Mouse (Mus musculus) layer of hippocampus, postnatal 36 days (tissue): ENCODE results near the gene Numb. TPM values are rescaled to one million over a fixed set of nuclear protein-coding genes. Genes with fewer than 3 reads are reported as not detected.

Experiments used
- DNase-seq, 2 experiments: peaks; one replicate each; pipeline ENCODE4 v3.0.0; 2022
- total RNA-seq, 2 experiments: library from RNA; stranded (reverse); gene quantifications; 2 replicates each; pipeline ENCODE4 v1.2.3; 2021

The Numb gene
- total RNA-seq, 2 experiments from 2014 or later: 34.5 to 42.3 TPM

DNA sequence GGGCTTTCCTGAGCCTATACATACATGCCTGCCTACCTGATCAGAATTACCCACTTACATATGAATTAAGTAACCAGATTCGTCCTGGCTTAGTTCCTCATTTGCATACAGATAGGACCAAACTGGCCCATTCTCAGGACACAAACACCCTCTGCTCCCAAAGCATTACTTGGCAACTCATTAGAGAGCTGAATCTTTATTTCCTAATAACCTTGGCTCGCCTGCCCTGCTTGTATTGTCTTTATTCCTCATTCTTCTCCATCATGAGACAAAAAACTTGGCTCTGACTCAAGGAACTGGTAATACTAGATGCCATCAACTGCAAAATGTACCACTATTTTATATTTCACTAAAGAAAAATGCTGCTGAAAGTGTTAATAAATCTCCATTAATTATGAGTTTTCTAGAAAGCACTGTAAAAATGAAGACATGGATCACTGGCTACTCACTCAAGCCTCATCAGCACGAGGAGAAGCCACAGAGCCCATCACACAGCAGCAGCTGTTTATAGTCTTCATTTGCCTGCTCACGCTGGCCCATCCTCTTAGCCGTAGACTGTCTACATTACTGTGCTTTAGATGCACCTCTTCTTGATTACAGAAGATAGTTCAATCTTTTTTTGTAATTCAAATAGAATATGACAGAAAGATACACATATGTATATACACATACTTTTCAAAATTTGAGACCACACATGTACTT lies 69.1 kb downstream of the Numb start:
- DNase-seq: no peak

DNA sequence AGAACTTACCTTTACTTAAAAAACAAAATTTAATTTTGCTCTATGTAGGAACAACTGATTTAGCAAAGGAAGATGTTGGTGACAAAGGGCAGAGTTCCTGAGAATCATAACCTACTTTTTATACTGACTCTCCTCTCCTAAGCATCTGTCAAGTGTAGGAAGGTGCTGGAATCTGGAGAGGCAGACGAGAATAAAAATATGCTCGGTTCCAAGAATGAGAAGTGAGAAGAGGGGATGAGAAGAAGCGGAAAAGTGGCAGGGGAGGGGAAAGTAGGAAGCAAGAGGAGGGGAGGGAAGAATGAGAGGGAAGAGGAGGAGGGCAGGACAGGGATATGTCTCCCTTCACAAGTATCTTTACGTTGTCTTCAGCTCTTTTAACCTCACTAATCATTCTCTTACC lies 71.4 kb downstream of the Numb start:
- no peak for DNase-seq

DNA sequence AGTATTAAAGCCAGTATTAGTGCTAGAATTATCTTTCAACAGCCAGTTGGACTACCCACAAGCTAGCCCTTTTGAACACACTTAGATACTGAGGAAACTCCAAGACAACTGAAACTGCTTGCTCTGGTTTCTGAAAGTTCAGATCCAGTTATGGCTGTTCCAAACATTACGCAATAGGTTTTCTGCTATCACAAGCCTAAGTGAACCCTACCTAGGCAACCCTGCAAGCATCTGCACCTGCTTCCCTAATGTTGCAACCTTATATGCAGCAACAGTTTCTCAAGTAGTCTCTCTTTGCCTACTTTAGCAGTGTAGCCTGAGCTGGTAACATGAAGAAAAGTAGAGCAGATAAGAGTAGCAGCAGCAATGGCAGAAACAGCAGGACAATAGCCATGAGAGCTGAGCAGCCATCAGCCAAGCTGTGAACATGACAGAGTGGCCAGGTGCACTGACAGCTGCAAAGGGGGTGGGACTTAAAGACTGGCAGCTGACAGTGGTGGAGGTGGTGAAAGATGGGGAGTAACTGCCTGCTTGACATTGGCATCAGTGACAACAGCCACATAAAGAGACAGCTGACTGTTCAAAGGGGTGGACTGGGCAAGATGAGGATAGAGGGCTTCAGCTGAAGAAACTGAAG lies 73.0 kb downstream of the Numb start:
- DNase-seq: no peak

DNA sequence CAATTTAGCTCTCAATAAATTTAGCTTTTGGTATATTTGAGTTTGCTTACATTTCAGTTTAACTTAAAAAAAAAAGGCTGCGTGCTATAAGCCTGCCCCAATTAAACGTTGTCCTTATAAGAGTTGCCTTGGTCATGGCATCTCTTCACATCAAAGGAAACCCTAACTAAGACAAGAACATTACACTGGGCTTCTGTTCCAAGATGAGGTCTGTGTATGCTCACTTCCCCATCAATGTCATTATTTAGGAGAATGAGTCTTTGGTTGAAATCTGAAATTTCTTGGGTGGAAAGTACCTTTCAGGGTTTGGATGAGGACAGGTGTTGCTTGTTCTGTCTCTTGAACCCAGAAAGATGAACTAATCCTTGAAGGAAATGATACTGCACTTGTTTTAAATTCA lies 73.9 kb downstream of the Numb start:
- DNase-seq: no peak

DNA sequence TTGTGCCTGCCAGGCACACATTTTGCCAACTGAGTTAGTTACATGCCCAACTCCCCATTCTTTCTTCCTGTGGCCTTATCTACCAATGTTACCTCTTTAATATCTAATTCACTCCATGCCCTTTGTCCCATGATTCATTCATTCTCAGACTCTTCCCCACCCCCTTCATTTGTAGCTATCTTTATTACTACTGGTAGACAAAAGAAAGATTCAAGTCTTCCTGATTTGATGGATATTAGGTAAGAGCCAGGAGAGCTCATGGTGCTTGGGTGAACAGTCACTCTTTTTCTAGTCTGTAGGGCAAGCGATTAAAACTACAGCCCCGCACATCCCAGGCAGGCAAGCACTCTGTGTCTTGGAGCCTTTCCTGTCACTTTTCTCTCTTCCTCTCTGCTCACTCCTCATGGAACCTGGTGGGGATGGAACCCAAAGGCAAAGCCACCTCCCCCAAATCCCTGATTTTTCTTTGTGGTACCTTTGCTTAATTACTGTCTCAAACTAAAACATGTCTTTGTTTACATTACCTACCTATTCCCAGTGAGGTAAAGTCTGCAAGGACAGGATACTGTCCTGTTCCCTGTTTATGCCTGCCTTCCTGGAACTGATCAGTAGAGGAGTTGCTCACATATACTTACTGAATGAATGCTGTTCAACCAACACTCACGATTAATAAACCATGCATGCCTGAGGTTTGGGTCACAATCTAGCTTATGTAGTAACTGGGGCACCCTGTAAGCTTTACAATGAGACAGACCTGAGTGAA lies 78.9 kb downstream of the Numb start:
- DNase-seq: no peak

DNA sequence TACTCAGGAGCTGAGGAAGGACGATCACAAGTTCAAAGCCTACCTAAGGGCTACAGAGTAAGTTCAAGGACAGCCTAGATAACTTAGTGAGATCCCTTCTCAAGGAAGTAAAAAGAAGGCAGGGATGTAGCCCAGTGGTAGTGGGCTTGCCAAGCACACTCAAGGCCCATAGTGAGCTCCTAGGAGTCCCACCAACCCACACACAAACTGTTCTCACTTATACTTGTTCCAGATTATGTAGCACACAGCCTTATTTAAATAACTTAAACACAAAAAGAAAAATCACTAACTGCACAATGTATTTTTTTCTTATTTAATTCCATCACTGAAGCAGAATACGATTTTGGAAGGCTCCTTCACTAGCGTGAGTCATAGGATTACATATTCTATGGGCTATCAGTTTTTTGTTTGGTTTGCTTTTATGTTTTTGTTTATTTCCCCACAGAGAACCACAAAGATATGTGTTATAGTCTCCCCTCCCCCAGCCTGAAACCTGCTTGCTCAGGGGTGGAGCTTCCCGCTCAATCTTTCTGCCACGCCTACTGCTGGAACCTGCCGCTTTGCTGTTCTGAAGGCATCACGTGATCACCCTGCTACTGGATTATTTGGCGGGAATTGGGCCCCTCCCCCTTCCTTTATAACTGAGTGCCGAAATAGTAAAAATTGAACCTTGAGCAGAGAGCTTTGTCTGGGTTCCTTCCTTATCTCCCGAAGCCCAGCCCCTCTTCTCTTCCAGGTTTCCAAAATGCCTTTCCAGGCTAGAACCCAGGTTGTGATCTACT lies 80.1 kb downstream of the Numb start:
- no peak for DNase-seq

DNA sequence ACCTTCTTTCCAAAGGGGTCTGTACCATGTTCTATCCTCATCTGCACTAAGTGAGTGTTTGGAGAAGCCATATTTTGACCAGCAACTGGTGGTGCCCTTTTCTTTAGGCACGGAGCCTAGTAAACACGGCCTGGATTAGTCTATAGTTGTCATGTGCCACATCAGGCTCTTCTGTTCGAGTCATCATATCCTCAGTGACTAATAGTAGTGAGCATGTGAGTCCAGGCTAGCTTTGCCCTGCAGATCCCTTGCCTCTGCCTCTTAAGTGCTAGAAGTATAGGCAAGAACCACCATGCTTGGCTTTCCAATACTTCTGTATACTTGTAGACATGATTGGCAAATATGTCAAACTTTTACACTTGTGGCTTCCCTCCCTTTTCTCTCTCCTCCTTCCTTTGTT lies 87.8 kb downstream of the Numb start:
- DNase-seq: no peak

DNA sequence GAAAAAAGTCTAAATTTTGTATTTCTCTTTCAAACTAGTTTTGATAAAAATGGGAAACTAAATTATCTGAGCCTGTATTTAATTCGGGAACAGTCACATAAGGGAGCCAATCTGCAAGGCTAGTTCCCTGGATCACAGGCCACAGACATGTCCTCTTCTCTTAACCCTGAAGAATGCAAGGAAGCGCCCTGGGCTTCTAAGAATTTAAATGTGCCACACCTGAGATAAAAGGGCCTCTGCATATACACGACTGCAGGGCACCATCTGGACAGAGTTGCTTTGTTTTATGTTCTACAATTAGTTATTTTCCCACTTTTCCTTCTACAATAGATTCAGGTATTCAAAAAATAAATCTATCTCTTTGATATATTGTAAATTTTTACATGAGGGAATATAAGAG lies 91.3 kb downstream of the Numb start:
- no peak for DNase-seq

DNA sequence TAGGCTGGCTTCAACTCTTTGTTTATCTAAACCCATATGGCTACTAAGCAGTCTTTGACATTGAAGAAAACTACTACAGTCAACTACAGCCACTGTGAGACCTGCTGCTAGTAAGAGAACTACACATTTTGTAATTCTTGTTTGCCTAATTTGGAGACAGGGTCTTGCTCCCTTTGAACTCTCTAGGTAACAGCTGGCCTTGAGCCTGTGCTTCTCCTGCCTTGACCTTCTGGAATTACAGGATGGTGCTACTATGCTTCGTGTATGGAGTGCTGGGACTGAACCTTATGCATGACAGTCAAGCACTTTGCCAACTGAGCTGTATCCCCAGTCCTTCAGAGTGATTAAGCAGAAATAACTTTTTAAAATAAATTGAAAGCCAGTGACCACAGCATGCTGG lies 105.1 kb downstream of the Numb start:
- DNase-seq: no peak

DNA sequence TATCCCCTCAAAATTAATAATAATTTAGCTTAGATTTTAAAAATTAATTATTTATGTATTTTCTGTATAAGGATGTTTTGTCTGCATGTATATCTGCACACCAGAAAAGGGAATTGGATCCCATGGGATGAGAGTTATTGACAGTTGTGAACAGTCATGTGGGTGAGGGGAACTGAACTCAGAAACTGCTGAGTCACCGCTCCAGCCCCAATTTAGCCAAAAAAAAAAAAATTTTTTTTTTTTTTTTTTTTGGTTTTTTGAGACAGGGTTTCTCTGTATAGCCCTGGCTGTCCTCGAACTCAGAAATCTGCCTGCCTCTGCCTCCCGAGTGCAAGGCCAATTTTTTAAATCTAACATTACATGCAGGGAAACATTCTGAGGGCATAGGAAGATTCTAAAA lies 109.8 kb downstream of the Numb start:
- DNase-seq: no peak

DNA sequence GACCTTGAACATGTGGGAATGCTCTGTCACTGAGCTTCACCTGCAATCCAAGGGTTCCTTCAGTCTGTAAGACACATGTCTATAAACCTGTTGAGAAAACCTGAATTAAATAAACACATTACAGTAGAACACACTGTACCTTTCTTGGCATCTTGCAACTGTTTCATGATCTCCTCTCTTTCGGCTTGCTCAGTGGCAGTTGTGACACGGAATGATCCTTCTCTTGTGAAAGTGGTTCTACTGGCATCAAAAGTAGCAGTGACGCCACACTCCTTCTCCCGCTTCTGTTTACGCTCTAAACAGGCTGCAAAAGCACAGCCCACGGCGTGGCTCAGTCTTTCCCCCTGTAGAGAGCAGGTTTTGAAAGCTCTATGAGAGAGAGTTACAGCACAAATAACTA lies 118.1 kb downstream of the Numb start:
- no peak for DNase-seq

DNA sequence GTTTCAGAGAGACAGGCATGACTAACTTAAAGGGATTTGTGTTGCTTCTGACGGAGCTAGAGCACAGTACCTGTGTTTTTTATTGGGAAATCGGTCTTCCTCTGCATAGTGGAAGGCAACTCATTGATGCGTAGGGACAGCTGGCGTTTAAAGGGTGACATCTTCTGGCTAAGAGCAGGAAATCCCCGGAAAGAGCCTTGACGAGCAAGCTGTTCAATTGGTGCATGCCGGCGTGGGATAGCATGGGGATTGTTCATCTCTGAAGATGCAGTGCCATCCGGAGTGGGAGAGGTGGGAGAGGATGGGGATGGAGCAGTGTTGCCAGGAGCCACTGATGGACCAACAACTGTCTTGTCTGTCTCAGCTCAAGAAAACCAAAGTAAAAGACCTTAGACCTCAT lies 120.8 kb downstream of the Numb start:
- DNase-seq: peak; percentile 34 to 55

DNA sequence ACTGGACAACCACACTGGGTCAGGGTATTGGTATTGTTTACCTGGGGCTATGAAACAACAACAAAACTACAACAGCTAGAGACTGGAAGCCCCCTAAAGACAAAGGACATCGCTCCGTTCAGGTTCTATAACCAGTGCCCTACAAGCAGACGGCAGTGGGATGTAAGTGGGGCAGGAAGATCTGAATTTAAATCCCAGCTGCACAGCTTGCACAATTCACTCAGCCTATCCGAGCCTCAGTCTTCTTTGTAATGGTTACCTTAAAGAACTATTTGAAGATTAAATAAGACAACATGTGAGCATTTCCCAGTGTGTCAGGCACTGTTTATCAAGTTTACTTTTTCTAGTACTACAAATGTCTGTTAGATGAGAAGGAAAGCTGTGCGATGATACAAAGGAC lies 123.4 kb downstream of the Numb start:
- DNase-seq: no peak

DNA sequence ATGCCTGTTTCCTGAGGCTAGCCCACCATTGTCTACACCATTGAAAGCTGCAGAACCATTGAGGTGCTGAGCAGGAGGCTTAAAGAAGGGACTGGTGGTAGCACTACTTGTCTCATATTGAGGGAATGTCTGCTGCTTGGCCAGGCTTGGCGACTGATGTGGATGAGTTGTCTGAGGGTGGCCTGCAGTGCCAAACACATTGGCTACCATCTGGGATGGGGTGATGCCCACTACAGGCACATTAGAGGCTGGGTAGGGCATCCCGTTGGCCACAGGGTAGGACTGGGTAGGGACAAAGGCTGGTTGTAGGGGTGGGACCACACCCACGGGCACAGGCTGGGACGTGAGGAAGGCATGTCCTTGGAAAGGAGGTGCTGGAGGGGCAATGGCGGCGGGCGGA lies 126.1 kb downstream of the Numb start:
- no peak for DNase-seq

DNA sequence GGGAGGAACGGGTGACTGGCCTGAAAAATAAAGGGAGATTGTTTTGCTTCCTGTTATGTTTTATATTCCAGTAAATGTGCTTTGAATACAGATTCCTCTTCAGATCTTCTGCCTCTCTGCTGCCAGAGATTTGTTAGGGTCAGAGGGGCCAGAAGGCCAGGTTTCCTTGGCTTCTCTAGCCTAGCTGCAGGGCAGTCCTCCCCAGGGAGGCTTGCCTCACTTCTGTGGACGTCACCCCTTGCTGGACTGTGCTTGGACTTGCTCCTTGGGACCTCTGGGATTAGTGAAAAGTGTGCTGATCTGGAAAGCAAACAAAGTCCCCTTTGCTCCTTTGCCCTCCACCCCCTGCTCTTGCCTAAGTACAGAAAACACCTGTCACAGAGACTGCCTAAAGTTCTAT lies 126.7 kb downstream of the Numb start:
- no peak for DNase-seq

DNA sequence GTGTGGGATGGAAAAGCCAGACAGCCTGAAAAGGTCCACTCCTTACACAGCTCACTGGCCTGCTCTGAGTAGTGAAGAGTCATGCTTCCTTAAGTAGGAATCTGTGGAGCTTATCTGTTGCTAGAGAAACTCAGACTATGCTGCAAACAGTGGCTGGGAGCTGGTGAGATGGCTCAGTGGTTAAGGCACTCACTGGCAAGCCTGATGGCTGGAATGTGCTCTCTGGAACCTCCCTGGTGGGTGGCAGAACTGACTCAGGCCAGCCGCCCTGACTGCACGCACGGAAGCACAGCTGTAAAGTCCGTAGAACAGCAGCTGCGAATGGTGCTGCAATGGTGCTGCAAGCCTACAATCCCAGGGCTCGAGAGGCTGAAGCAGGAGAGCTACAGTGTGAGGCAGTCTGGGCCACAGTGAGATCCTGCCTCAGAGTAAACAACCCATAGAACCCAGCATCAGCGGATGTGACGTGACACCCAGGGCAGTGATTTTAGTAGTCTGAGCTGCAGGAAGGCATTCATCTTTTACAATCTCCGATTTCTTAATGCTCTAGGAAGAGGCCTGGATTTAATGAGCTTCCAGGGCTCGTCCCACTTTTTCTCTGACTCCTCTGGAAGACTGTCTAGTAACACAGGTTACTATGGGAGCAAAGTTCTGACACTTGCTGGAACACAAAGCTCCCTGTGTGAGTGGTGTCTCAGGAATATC lies 128.9 kb downstream of the Numb start:
- DNase-seq: no peak

DNA sequence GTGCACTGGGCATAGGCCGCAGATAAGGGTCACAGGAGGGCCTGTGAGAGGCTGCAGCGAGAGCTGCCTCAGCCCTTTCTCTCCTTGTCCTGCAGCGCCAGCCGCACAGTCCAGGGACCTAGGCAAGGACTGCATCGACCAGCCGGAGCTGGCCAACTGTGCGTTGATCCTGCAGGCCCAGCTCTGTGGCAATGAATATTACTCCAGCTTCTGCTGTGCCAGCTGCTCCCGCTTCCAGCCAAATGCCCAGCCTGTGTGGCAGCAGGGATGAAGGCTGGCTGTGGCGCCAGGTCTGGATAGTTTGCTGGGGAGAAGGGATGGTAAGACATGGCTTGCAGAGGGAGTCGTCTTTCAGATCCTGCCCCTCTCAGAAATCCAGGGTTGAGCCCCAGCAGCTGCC lies 130.0 kb downstream of the Numb start:
- peak; percentile 22 to 44 for DNase-seq

DNA sequence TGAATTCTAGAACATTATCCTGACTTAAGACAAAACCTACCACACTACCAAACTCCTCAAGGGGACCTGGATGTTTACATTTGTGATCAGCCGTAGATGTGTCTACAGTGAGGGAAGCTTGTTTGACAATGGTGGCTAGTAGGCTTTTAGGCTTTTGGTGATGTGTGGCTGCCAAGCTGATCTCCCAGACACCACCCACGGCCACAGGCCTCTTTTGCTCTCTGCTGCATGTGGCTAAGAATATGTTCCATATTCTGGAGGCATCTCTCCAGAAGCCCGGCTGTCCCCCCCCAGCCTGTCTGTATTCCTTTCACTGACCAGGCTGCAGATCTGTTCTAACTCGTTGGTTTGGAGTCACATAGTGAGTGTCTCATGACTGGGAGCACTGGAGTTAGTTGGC lies 131.0 kb downstream of the Numb start:
- no peak for DNase-seq

DNA sequence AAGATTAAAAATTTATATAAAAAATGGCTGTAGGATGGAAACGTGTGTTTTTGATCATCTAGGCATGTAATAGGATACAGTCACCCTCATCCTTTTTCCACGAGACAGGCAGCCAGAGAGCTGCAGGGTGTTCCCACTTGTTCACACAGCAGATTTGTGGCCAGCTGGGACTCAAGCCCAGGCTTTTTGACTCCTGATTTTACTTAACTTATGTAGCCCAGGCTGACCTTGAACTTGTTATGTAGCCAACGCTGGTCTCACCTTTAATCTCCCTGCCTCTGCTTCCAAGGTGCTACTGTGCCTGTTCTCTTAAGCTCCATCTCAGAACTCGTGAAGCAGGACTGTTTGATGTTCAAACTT lies 132.0 kb downstream of the Numb start:
- DNase-seq: no peak

DNA sequence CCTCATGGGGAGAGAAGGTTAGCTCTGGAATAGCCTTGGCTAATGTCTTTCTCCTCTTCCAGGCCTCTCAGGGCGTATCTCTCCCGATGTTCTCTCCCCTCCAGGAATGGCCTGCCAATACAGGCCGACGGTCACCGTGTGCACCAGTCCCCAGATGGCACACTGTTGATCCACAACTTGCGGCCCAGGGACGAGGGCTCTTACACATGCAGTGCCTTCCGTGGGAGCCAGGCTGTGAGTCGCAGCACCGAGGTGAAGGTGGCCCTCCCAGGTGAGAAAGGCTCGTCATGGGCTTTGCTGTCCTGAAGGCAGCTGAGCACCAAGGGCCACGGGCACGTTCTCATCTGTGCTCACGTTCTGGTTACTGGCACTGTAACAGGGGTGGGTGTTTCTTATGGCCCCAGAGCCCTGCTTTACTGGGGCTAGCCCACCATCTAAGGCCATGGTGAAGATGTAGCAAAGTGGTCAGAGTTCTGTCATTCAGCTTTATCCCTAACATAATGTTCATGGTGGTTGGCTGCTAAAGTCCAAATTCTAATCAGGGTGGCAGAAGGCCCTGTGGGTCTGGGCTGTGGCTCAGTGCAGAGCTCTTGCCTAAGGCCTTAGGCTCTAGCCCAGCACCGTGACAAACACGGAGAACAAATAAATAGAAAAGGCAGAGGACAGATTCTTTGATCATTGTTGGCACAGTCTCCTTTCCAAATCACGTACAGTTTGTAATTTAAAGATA lies 132.5 kb downstream of the Numb start:
- DNase-seq: no peak

DNA sequence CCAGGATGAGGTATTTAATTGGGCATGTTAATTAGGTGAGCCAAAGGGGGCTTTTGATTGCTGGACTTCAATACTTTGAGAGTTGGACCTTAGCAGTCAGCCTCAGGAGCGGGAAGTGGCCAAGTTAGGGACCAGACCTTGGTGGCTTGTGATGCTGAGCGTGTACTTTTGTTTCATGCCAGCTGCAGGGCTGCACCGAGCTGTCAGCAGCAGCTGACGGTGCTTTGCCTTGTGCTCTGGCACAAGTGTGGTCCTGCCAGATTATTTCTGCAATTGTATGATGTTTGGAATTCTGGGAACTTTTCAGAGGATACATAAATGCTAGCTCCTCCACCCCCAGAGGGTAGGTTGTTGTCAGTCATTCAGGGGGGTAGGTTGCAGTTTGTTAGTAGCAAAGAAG lies 136.4 kb downstream of the Numb start:
- no peak for DNase-seq

DNA sequence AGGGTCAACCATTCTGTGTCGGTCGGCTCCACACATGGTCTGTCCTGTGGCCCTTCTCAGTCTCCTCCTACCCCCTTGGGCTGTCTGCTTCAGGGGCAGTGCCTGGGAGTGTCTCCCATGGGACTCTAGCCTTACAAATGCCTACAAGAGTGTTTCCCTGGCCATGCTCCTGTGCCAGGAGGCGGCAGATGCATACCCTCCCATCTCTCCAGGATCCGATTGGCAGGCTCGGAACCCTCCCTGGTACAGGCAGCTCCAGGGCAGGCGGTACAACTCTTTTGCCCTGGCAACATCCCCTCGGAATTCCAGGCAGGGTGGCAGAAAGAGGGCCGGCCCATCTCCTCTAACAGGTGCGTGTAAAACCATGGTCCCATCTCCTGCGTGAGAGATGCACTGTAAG lies 139.1 kb downstream of the Numb start:
- no peak for DNase-seq
